Mouse (Mus musculus) ES-Bruce4 (cell line): ENCODE results near the gene Cog6.
"Not testable (repeated sequence)": the region's sequence is repeated elsewhere in the genome, so short reads cannot be mapped to it uniquely, and the experiment has no call there.

ENCODE experiments used
- CTCF ChIP-seq: IDR thresholded peaks from one replicate; pipeline ENCODE4 v1.8.1; 2011; ENCODE audit warnings: low read depth, low read length
- EP300 ChIP-seq: IDR thresholded peaks from 2 replicates; pipeline ENCODE4 v1.6.1; 2011; ENCODE audit warnings: low read depth, low read length; ENCODE audit not compliant: insufficient read depth

DNA sequence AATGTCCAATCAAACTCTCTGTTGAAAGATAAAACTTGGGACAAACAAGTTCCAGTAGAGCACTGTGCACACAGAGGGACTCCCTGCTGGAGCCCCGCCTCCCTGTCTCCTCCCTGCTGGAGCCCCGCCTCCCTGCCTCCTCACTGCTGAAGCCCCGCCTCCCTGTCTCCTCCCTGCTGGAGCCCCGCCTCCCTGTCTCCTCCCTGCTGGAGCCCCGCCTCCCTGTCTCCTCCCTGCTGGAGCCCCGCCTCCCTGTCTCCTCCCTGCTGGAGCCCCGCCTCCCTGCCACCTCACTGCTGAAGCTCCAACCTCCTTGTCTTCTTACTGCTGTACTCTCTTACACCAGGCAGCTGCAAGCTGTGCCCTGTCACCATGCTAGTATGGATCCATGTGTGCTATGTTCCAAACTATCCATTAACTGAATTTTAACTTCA lies 31.5 kb downstream of the Cog6 start:
- TF ChIP-seq CTCF, EP300: not testable (repeated sequence)
